Mouse (Mus musculus) stomach, postnatal 0 days (tissue): ENCODE results near the gene Clrn3.

Experiments used
- CTCF ChIP-seq: IDR thresholded peaks from 2 replicates; pipeline ENCODE4 v1.5.1; 2016; ENCODE audit warnings: antibody characterized with exemption, low read depth, mild to moderate bottlenecking, moderate library complexity
- EP300 ChIP-seq: optimal IDR thresholded peaks from 2 replicates; pipeline ENCODE3; 2016; ENCODE audit warnings: antibody characterized with exemption

DNA sequence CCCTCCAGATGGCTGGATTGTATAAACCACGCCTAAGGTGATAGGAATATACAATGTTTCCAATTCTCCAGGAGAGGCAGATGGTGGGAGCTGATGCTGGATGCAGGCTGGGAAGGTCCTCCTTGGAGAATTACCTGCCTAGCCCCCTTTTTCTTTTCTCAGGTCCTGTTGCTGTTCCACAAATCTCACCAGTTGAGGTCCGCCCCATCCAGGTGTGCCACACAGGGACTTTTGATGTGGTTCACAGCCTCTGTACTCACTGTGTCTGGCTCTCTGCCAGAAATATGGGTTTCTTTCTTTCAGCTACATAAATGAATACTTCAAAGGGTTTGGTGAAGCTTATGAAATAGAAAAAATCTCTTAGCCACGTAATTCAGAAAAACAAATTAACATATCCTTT is 13.8 kb upstream of the Clrn3 start:
- no peak for TF ChIP-seq CTCF
- no peak for TF ChIP-seq EP300
